Mouse (Mus musculus) embryonic facial prominence, embryonic 10.5 days (tissue): ENCODE measurements around the gene Tmem217. TPM values are rescaled to one million over a fixed set of nuclear protein-coding genes. Genes with fewer than 3 reads are reported as not detected.
A peak's percentile ranks its signal among the peaks of the same experiment; 100 is the strongest.
"Not testable (repeated sequence)": the region's sequence is repeated elsewhere in the genome, so short reads cannot be mapped to it uniquely, and the experiment has no call there.

Source experiments
- DNase-seq: peaks from one replicate; pipeline ENCODE4 v3.0.0-alpha.2; 2017; ENCODE audit warnings: low spot score
- H3K27ac ChIP-seq: fragments of 300-500 bp; sonication (generic); replicated peaks from 2 replicates; pipeline ENCODE4 v1.5.1; 2016; ENCODE audit warnings: mild to moderate bottlenecking
- H3K27me3 ChIP-seq: fragments of 300-500 bp; sonication (generic); replicated peaks from 2 replicates; pipeline ENCODE4 v1.6.1; 2016; ENCODE audit warnings: low read depth, mild to moderate bottlenecking; ENCODE audit not compliant: poor library complexity, severe bottlenecking
- H3K36me3 ChIP-seq: fragments of 300-500 bp; sonication (generic); replicated peaks from 2 replicates; pipeline ENCODE4 v1.6.1; 2016; ENCODE audit warnings: mild to moderate bottlenecking, moderate library complexity
- H3K4me1 ChIP-seq: fragments of 300-500 bp; sonication (generic); 2 replicates; pipeline ENCODE4 v1.6.1; 2016
- H3K4me3 ChIP-seq: fragments of 300-500 bp; sonication (generic); 2 replicates; pipeline ENCODE4 v1.5.1; 2016; ENCODE audit warnings: mild to moderate bottlenecking, moderate library complexity
- H3K9me3 ChIP-seq: fragments of 300-500 bp; sonication (generic); 2 replicates; pipeline ENCODE4 v1.6.1; 2016; ENCODE audit warnings: mild to moderate bottlenecking
- WGBS: fragments of 180-500 bp; shearing (Covaris S2); methylation state at CpG from one replicate; pipeline ENCODE4 v1.1.7; 2016; 5-methylcytosine and 5-hydroxymethylcytosine counted together
- polyA plus RNA-seq: library from polyadenylated mRNA; unstranded; fragments of >200 nt; fragmentation: Nextera tagmentation; extraction: Ambion mirVana; gene quantifications from 2 replicates; pipeline ENCODE4 v1.2.1, GENCODE M21; 2016

Gene Tmem217
- polyA plus RNA-seq, 1 experiment from 2014 or later = 1.5 TPM

DNA sequence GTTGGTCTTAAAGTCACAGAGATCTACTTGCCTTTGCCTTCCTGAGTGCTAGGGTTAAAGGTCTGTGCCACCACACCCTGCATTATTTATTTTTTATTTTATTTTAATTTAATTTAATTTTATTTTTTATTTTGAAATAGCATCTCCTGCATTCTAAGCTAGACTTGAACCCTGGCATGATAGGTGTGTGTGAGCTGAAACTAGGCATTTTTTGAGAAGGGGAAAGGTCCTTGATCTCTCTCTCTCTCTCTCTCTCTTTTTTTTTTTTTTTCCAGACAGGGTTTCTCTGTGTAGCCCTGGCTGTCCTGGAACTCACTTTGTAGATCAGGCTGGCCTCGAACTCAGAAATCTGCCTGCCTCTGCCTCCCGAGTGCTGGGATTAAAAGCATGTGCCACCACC lies 53.2 kb downstream of the Tmem217 start:
- WGBS = 94% methylated on average over 2 of the region's 2 CpGs
- not testable (repeated sequence) for H3K27ac ChIP-seq, H3K9me3 ChIP-seq, H3K27me3 ChIP-seq, H3K4me3 ChIP-seq, DNase-seq
- peaks cover 20% of the 10 kb centered on the region for H3K4me1 ChIP-seq
- peaks cover 25% of the 10 kb centered on the region for H3K36me3 ChIP-seq

DNA sequence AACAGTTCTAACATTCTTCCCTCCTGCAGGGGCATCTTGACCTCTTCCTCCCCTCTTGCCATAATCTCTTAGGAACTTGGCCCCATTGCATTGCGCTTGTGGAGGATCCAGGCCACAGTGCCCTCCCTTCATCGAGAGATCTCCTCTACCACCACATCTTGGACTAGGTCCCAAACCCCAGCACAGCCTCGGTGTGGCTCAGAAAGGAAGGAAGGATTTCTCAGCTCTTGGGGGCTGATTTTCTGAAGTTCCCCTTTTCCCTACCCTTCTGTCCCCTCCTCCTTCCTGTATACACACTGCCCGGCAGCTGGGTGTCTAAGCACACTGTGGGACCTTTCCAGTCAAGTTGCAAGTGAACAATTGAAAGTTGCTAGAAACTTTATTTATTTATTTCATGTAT lies 54.2 kb downstream of the Tmem217 start:
- Histone ChIP-seq H3K36me3 (peaks cover 34% of the 10 kb centered on the region), H3K27ac (peak overlapping the region; percentile 35; the same call in 1 of the 2 replicates), H3K9me3 (no peaks in the 10 kb centered on the region), H3K27me3 (peaks cover 9% of the 10 kb centered on the region), H3K4me1 (peaks cover 28% of the 10 kb centered on the region), H3K4me3 (no peak overlapping the region)
- no peak for DNase-seq
- 59% methylated on average over 4 of the region's 4 CpGs for WGBS

DNA sequence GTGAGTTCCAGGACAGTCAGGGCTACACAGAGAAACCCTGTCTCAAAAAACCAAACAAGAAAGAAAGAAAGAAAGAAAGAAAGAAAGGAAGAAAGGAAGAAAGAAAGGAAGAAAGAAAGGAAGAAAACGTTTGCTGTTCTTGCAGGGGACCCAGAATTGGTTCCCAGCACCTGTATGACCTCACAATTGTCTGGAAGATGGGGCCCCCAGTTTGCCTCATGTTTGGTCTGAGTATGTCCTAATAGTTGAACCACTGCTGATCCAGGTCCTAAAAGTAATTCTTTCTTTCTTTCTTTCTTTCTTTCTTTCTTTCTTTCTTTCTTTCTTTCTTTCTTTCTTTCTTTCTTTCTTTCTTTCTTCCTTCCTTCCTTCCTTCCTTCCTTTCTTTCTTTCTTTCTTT lies 54.7 kb downstream of the Tmem217 start:
- DNase-seq, H3K27me3 ChIP-seq, H3K9me3 ChIP-seq, H3K27ac ChIP-seq, H3K4me3 ChIP-seq: not testable (repeated sequence)
- peaks cover 25% of the 10 kb centered on the region for H3K4me1 ChIP-seq
- WGBS = 78% methylated on average over 1 of the region's 1 CpGs
- H3K36me3 ChIP-seq = peaks cover 35% of the 10 kb centered on the region

DNA sequence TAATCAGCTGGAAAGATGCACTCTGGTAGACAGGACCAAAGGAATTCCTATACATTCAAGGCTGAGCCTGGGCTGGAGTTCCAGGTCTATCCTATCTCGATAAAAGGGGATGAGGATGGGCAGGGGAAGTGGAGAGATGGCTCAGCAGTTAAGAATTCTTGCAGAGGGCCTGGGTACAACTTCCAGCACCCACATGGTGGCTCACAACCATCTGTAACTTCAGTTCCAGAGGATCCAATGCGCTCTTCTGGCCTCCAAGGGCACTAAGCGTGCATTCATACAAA lies 55.2 kb downstream of the Tmem217 start:
- no peak overlapping the region for H3K4me3 ChIP-seq
- peaks cover 22% of the 10 kb centered on the region for H3K4me1 ChIP-seq
- H3K36me3 ChIP-seq = peaks cover 35% of the 10 kb centered on the region
- H3K9me3 ChIP-seq = no peaks in the 10 kb centered on the region
- no peak overlapping the region for H3K27ac ChIP-seq
- no peak for DNase-seq
- 89% methylated on average over 3 of the region's 3 CpGs for WGBS
- H3K27me3 ChIP-seq = peaks cover 2% of the 10 kb centered on the region

DNA sequence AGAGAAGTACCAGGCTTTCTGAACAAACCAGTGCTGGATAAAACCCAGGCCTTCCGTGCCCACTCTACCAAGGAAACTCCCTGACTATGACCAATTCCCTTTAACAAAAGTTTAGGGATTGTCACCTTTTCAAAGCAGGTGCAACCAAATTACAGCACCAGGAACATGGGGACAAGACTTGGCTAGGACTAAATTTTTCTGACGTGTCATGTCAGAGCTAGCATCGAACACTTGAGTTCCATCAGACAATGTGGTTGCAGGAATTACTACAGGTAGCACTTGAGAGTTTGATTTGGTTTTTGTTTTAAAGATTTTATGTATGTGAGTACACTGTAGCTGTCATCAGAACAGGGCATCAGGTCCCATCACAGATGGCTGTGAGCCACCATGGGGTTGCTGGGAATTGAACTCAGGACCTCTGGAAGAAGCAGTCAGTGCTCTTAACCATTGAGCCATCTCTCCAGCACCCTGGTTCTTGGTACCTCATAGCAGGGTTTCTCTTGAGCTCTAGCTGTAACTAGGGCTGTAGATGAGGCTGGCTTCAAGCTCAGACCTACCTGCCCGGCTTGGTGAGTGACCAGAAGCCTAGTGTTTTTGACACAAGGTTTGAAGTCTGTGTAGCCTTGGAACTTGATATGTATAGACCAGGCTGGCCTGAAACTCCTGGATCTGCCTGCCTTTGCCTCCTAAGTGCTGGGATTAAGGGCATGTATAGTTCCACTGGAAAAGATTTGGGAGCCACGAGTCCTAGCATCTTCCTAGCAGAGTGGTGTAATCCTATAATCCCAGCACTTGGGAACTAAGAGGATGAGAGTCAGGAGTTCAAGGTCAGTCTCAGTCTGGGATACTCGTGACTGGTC lies 55.7 kb downstream of the Tmem217 start:
- Histone ChIP-seq H3K4me1 (peaks cover 28% of the 10 kb centered on the region), H3K36me3 (peaks cover 35% of the 10 kb centered on the region), H3K27me3 (no peaks in the 10 kb centered on the region), H3K27ac (no peak overlapping the region), H3K9me3 (no peaks in the 10 kb centered on the region), H3K4me3 (no peak overlapping the region)
- DNase-seq = no peak
- 81% methylated on average over 6 of the region's 6 CpGs for WGBS

DNA sequence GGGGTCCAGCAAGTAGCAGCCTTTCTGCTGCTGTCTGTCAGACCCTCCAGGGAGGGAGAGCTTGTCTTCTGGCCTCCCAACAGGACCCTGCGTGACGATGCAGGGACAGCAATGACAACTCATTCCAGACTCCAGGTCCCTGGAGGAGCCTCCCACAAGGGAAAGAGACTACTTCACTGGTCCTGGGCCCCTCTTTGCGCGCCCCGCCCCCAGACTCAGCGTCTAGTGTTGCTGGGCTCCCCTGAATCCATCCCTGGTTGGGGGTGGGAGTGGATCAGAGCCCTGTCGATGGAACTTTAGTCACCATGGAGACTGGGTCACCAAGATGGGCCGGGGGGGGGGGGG lies 57.5 kb downstream of the Tmem217 start:
- no peak overlapping the region; the same call in 1 of the 2 replicates for H3K27ac ChIP-seq
- H3K27me3 ChIP-seq = no peaks in the 10 kb centered on the region
- WGBS = 59% methylated on average over 8 of the region's 8 CpGs
- peaks cover 37% of the 10 kb centered on the region for H3K4me1 ChIP-seq
- H3K36me3 ChIP-seq = peaks cover 35% of the 10 kb centered on the region
- no peak for DNase-seq
- H3K9me3 ChIP-seq = no peaks in the 10 kb centered on the region
- H3K4me3 ChIP-seq = peak overlapping the region; percentile 28; the same call in 1 of the 2 replicates

DNA sequence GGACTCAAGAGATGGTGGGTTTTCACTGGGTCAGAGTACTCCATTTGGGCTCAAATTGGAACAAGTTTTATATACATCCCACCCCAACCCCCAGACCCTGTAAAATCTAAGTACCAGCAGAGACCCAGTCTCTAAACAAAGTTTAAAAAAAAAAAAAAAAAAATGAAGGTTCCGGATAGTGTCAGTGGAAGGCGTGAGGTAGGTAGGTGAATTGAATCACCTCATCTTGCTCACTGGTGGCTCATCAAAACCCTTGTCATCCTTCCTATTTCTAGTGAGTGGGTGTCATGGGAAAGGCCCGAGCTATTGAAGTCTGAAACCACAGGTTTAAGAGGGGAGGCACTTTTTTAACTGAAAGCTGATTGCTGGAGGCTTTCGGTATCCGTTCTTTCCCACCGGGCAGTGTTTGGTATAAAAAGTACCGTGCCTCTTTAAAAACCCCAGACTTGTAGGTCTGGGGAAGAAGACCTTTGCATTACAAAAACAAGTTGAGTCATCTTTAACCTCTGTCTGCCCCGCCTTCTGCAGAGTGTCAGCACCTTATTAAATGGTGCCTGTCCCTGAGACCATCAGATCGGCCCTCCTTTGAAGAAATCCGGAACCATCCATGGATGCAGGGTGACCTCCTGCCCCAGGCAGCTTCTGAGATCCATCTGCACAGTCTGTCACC lies 58.0 kb downstream of the Tmem217 start:
- H3K27me3 ChIP-seq = no peaks in the 10 kb centered on the region
- no peak overlapping the region; the same call in 1 of the 2 replicates for H3K27ac ChIP-seq
- DNase-seq = no peak
- H3K36me3 ChIP-seq = peaks cover 35% of the 10 kb centered on the region
- H3K4me1 ChIP-seq = peaks cover 42% of the 10 kb centered on the region
- H3K9me3 ChIP-seq = no peaks in the 10 kb centered on the region
- peak overlapping the region; percentile 95; the same call in 1 of the 2 replicates for H3K4me3 ChIP-seq
- WGBS = 73% methylated on average over 10 of the region's 10 CpGs

DNA sequence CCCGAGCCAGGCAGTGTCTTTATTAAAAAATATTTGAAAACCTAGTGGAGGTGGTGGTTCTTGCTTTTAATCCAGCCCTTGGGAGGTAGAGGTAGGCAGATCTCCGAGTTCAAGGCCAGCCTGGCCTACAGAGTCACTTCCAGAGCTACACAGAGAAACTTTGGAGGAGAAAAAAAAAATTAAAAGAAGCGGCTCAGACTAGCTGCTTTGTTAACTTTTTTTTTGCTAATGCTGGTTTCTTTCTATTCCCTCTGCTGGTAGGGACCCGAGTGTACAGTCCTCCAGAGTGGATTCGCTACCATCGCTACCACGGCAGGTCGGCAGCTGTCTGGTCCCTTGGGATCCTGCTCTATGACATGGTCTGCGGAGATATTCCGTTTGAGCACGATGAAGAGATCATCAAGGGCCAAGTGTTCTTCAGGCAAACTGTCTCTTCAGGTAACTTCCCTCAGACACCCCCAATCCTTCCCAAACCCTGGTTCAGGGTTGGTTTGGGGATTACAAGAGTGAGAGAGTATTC lies 58.7 kb downstream of the Tmem217 start:
- Histone ChIP-seq H3K27me3 (no peaks in the 10 kb centered on the region), H3K36me3 (peaks cover 35% of the 10 kb centered on the region), H3K27ac (0 out of 2 replicates have a peak overlapping the region, but pooled peaks have one; percentile 98), H3K9me3 (no peaks in the 10 kb centered on the region), H3K4me3 (peak overlapping the region; percentile 95), H3K4me1 (peaks cover 49% of the 10 kb centered on the region)
- DNase-seq = no peak
- WGBS = 80% methylated on average over 11 of the region's 11 CpGs

DNA sequence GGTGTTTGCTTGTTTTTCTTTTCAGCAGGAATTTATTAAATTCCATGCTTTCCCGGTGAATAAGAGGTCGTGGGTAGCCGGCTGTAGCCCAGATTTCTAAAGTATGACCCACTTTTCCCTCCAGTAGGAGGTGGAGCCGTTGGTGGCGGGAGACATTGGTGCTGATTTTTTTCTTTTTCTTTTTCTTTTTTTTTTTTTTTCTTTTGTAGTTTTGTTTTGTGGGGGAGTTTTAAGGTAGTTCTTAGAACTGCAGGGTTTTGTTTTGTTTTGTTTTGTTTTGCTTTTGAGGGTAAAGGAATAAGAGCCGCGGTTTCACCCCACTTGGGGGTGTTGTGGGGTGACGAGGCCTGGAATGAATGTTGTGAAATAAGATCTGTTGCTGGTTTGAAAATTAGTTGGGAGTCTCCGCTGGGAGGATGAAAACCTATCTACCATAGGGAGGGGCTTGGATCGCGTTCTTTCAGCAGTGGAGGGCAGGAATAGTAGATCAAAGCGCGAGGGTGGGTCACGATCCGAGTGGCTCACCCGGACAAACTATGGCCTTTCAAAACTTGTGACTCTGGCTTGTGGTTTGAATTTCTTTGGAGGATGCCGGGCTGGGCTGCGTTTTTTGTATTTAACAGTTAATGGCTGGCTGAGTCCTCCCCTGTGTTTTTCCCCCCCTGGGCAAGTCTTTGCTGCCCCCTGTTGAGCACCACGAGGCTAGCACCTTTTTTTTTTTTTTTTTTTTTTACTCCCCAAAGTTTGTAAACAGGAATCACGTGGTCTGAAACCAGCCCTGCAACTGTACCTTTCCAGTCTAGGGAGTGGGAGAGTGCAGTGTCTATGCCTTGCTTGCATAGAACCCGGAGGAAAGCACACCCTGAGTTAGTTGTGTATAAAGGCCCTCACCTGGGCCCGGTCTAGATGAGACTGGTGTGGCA lies 59.7 kb downstream of the Tmem217 start:
- Histone ChIP-seq H3K27me3 (no peaks in the 10 kb centered on the region), H3K4me1 (peaks cover 52% of the 10 kb centered on the region), H3K36me3 (peaks cover 35% of the 10 kb centered on the region), H3K27ac (peak overlapping the region; percentile 98), H3K9me3 (no peaks in the 10 kb centered on the region), H3K4me3 (peak overlapping the region; percentile 95)
- 2% methylated on average over 22 of the region's 22 CpGs for WGBS
- DNase-seq = peak; percentile 81

DNA sequence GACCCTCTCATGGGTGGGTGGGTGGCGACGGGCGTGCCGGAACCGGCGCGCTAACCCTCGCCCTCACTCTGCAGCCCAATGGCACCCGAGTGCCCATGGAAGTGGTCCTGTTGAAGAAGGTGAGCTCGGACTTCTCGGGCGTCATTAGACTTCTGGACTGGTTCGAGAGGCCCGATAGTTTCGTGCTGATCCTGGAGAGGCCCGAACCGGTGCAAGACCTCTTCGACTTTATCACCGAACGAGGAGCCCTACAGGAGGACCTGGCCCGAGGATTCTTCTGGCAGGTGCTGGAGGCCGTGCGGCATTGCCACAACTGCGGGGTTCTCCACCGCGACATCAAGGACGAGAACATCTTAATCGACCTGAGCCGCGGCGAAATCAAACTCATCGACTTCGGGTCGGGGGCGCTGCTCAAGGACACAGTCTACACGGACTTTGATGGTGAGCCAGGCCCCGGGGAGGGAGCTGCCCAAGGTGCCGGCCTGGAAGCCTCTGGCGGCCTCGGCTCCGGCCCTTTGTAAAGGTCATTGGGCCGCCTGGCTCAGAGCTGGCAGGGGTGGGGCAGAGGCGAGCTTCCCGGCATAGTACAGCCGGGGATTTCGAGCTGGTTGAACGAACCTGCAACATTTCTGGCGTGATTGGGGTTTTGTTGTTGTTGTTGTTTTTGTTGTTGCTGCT lies 60.5 kb downstream of the Tmem217 start:
- no peaks in the 10 kb centered on the region for H3K27me3 ChIP-seq
- H3K4me1 ChIP-seq = peaks cover 52% of the 10 kb centered on the region
- H3K27ac ChIP-seq = peak overlapping the region; percentile 98
- WGBS = under 1% methylated on average over 48 of the region's 48 CpGs
- H3K9me3 ChIP-seq = no peaks in the 10 kb centered on the region
- DNase-seq = peak; percentile 68
- H3K36me3 ChIP-seq = peaks cover 30% of the 10 kb centered on the region
- peak overlapping the region; percentile 95 for H3K4me3 ChIP-seq

DNA sequence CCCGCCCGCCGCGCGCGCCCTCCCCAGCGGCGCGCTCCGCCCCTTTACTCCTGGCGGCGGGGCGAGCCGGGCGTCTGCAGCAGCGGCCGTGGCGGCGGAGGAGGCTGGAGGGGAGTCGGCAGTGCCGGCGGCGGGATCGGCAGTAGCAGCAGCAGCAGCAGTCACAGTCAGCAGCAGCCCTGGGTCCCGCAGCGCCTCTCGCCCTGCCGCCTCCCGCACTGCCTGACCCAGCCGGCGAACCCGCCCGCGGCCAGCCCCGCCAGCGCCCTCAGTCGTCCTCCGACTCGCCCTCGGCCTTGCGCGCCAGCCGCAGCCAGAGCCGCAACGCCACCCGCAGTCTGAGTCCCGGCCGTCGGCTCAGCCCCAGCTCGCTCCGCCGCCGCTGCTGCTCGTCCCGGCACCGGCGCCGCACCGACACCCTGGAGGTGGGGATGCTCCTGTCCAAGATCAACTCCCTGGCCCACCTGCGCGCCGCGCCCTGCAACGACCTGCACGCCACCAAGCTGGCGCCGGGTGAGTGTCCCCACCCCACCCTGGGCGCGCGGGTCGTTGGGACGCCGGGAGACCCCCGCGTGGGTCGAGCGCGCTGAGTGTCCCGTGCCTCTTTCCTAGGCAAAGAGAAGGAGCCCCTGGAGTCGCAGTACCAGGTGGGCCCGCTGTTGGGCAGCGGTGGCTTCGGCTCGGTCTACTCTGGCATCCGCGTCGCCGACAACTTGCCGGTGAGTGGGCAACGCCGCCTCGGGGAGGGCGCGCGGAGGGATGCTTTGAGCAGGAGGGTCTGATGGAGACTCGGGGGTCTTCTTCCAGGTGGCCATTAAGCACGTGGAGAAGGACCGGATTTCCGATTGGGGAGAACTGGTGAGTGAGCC lies 61.2 kb downstream of the Tmem217 start, which contains the start of gene Pim1:
TSS of gene Pim1 (plus strand) at position 41 of the 869 bp plus-strand sequence.
- Histone ChIP-seq H3K4me3 (peak within 1 kb of the TSS; percentile 95), H3K27me3 (no peaks in the 10 kb centered on the region), H3K4me1 (peaks cover 52% of the 10 kb centered on the region), H3K36me3 (peaks cover 23% of the 10 kb centered on the region), H3K27ac (peak within 1 kb of the TSS; percentile 98), H3K9me3 (no peaks in the 10 kb centered on the region)
- WGBS = under 1% methylated on average over 99 of the region's 99 CpGs
- DNase-seq = peak; percentile 76
